ENCODE assay signal across 26 mouse cellular contexts in the genomic region with DNA sequence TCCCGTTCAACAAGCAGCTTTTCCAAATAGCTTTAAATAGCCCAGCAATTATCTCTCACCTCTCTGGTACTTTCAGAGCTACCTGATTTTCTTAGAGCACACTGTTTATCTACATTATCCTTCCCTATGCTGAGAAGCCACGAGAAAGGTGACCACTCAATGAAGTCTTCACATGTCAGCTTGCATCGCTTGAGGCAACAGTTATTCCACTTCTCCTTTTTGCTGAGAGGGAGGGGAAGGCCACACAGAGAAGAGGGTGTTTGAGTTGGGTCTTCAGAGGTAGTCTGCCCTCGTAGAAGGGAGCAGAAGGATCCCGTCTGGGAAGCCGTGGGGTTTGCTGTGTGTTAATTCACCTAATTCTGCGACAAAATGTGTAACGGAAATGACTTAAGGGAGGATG.
DNase-seq lines count a peak whose midpoint lies in the region; ATAC-seq and TF ChIP-seq lines count a peak whose summit lies in the region.
"Had no signal": no experiment of that assay in that cellular context is flagged by ENCODE, and none has a peak within 500 bp of the region (broad histone marks: within the 10 kb centered on the region; RNA-seq: fewer than 3 reads in every experiment).

No protein-coding gene starts in this region.

- H3K27ac ChIP-seq in CH12.LX (ENCODE audit: insufficient read depth, low read depth) (no peak overlapping the region), MEL (ENCODE audit: control insufficient read depth, low read depth, low read length) (peak overlapping the region; percentile 65)
- H3K27ac ChIP-seq in liver, embryonic 11.5 days (ENCODE audit: low read depth, low read length): no peak overlapping the region
- H3K27ac ChIP-seq: forebrain, embryonic 10.5 days; forebrain, embryonic 13.5 days; heart, adult 2 months; heart, embryonic 10.5 days; heart, embryonic 13.5 days; hindbrain, embryonic 10.5 days; hindbrain, embryonic 13.5 days; intestine, embryonic 15.5 days had no signal

- H3K27me3 ChIP-seq in CH12.LX (replicated peaks) (no peaks in the 10 kb centered on the region), MEL (ENCODE audit: control insufficient read depth in 1 of 2, insufficient read depth in 2 of 2, low read length in 2 of 2) (no peaks in the 10 kb centered on the region; a peak in 1 of 4 replicates)
- H3K27me3 ChIP-seq in liver, embryonic 11.5 days (replicated peaks; ENCODE audit: control insufficient read depth, insufficient read depth, low read length): no peaks in the 10 kb centered on the region
- H3K27me3 ChIP-seq: forebrain, embryonic 13.5 days; heart, embryonic 13.5 days; hindbrain, embryonic 13.5 days; intestine, embryonic 15.5 days had no signal

- in situ Hi-C loops in CH12.LX (cut with MboI; ENCODE audit: low pct_ligation_motif_present, low pct_unique_long_range_greater_than_20kb, low sequenced_read_pairs): no loop called here

- intact Hi-C loops in heart, postnatal 25 days (cut with DNase I): loop anchor here (10.0 kb wide), 1 partner anchor 104 kb away; a partner anchor contains a TSS

- TF ChIP-seq POLR2A in CH12.LX (IDR thresholded peaks at IDR 0.05; ENCODE audit: low read depth, low read length): no peak
- no peak for TF ChIP-seq POLR2A in MEL (IDR thresholded peaks at IDR 0.05; ENCODE audit: control insufficient read depth in 1 of 2, insufficient read depth in 1 of 2, low read depth in 1 of 2, low read length in 2 of 2, poor library complexity in 1 of 2)

- H3K4me1 ChIP-seq in CH12.LX (ENCODE audit: control insufficient read depth in 1 of 2, insufficient read depth in 2 of 2) (peaks cover 9 to 36% of the 10 kb centered on the region in 2 experiments; a peak in 3 of 4 replicates), MEL (ENCODE audit: control insufficient read depth in 1 of 2, insufficient read depth in 2 of 2, low read length in 2 of 2) (peaks cover 2 to 11% of the 10 kb centered on the region in 2 experiments; a peak in 2 of 4 replicates)
- H3K4me1 ChIP-seq in liver, embryonic 11.5 days (replicated peaks; ENCODE audit: control insufficient read depth, insufficient read depth, low read length): no peaks in the 10 kb centered on the region
- H3K4me1 ChIP-seq: intestine, embryonic 15.5 days had no signal

- DNase-seq in CH12.LX (ENCODE audit: extremely low read depth) (peak; percentile 19), MEL (ENCODE audit: low read depth, low spot score) (peak; percentile 64)
- no peak for DNase-seq in Muller cell, postnatal 12 days (ENCODE audit: inconsistent ontology term)
- no peak for DNase-seq in liver, embryonic 11.5 days (ENCODE audit: low spot score)
- DNase-seq in heart, postnatal 25 days (ENCODE audit: low spot score): no peak
- DNase-seq in adrenal gland, postnatal 36 days: no peak
- DNase-seq: adrenal gland, adult 2 months; adrenal gland, postnatal 14 days; cerebellum, adult 11-12 months; cerebellum, adult 8-10 months; cerebellum, postnatal 10 days; cerebellum, postnatal 36 days; forebrain, postnatal 0 days; gastrocnemius, postnatal 25 days; heart, adult 2 months; heart, postnatal 14 days had no signal

- TF ChIP-seq EP300 in CH12.LX (IDR thresholded peaks at IDR 0.05; ENCODE audit: low read length) (no peak), MEL (IDR thresholded peaks at IDR 0.05; ENCODE audit: low read depth in 1 of 2, low read length in 2 of 2) (no peak)

- TF ChIP-seq RAD21 in CH12.LX (IDR thresholded peaks at IDR 0.05; ENCODE audit: low read depth, low read length) (no peak), MEL (IDR thresholded peaks at IDR 0.05; ENCODE audit: low read depth, low read length) (no peak)

- dilution Hi-C loops in CH12.LX (cut with MboI; ENCODE audit: extremely low pct_ligation_motif_present, extremely low pct_unique_long_range_greater_than_20kb, low sequenced_read_pairs): no loop called here

- ATAC-seq in granulocyte monocyte progenitor cell, adult 5-6 weeks (replicated peaks; ENCODE audit: poor library complexity, severe bottlenecking): peak; percentile 41
- peak; percentile 40 for ATAC-seq in megakaryocyte progenitor cell, adult 5-6 weeks (replicated peaks; ENCODE audit: poor library complexity)
- no peak for ATAC-seq in liver, embryonic 11.5 days (replicated peaks; ENCODE audit: low FRiP score)
- ATAC-seq: forebrain, embryonic 13.5 days; forebrain, postnatal 0 days; hindbrain, embryonic 16.5 days; intestine, embryonic 15.5 days had no signal

- WGBS in liver, embryonic 11.5 days: 62% methylated on average over 8 of the region's 8 CpGs

- TF ChIP-seq CTCF in CH12.LX (conservative IDR thresholded peaks at IDR 0.05 in 1 of 2, IDR thresholded peaks at IDR 0.05 in 1 of 2; ENCODE audit: low read depth in 2 of 2, low read length in 2 of 2): no peak
- TF ChIP-seq CTCF in MEL (IDR thresholded peaks at IDR 0.05 in 2 of 3, conservative IDR thresholded peaks at IDR 0.05 in 1 of 3; ENCODE audit: control insufficient read depth in 1 of 3, insufficient read depth in 1 of 3, low read depth in 2 of 3, low read length in 3 of 3, poor library complexity in 1 of 3, severe bottlenecking in 1 of 3): no peak

- H3K9me3 ChIP-seq in CH12.LX (replicated peaks; ENCODE audit: low read length) (no peaks in the 10 kb centered on the region), MEL (replicated peaks; ENCODE audit: insufficient read depth, low read length) (no peaks in the 10 kb centered on the region)
- no peaks in the 10 kb centered on the region for H3K9me3 ChIP-seq in liver, embryonic 11.5 days (ENCODE audit: control insufficient read depth, low read length)
- H3K9me3 ChIP-seq: forebrain, embryonic 10.5 days; forebrain, embryonic 13.5 days; heart, embryonic 10.5 days; heart, embryonic 13.5 days; hindbrain, embryonic 10.5 days; hindbrain, embryonic 13.5 days; intestine, embryonic 15.5 days had no signal

- no peak overlapping the region for H3K4me3 ChIP-seq in CH12.LX (replicated peaks in 1 of 3; ENCODE audit: low read depth in 2 of 3, low read length in 2 of 3, poor library complexity in 1 of 3)
- peak overlapping the region in 1 of 2 experiments; percentile 39; a peak in 2 of 4 replicates for H3K4me3 ChIP-seq in MEL (ENCODE audit: control insufficient read depth in 1 of 2, insufficient read depth in 1 of 2, low read depth in 2 of 2, low read length in 2 of 2)
- no peak overlapping the region for H3K4me3 ChIP-seq in liver, embryonic 11.5 days (ENCODE audit: low read depth, low read length)
- H3K4me3 ChIP-seq: forebrain, embryonic 10.5 days; forebrain, embryonic 13.5 days; heart, adult 2 months; heart, embryonic 10.5 days; heart, embryonic 13.5 days; hindbrain, embryonic 10.5 days; hindbrain, embryonic 13.5 days; intestine, embryonic 15.5 days had no signal

- H3K36me3 ChIP-seq in CH12.LX (replicated peaks in 1 of 2; ENCODE audit: control insufficient read depth in 1 of 2, insufficient read depth in 1 of 2, low read length in 1 of 2) (peaks cover 0 to 5% of the 10 kb centered on the region in 2 experiments), MEL (ENCODE audit: control insufficient read depth in 1 of 2, insufficient read depth in 2 of 2, low read length in 2 of 2) (peaks cover 0 to 8% of the 10 kb centered on the region in 2 experiments; a peak in 2 of 4 replicates)
- H3K36me3 ChIP-seq in liver, embryonic 11.5 days (ENCODE audit: control insufficient read depth, insufficient read depth, low read length): no peaks in the 10 kb centered on the region
- H3K36me3 ChIP-seq: forebrain, embryonic 10.5 days; heart, embryonic 10.5 days; heart, embryonic 13.5 days; hindbrain, embryonic 10.5 days; hindbrain, embryonic 13.5 days; intestine, embryonic 15.5 days had no signal

- no peak overlapping the region for H3K4me2 ChIP-seq in CH12.LX (ENCODE audit: insufficient read depth, low read depth, poor library complexity, severe bottlenecking)
- no peak overlapping the region for H3K4me2 ChIP-seq in liver, embryonic 11.5 days
- H3K4me2 ChIP-seq: forebrain, embryonic 13.5 days; heart, embryonic 13.5 days; hindbrain, embryonic 13.5 days; intestine, embryonic 15.5 days had no signal

- H3K9ac ChIP-seq in CH12.LX (ENCODE audit: insufficient read depth, low read depth) (no peak overlapping the region), MEL (ENCODE audit: control insufficient read depth, low read depth, low read length, poor library complexity, severe bottlenecking) (peak overlapping the region; percentile 31)
- no peak overlapping the region for H3K9ac ChIP-seq in liver, embryonic 11.5 days (ENCODE audit: low read depth, low read length)
- H3K9ac ChIP-seq: forebrain, embryonic 13.5 days; forebrain, postnatal 0 days; heart, embryonic 13.5 days; hindbrain, embryonic 13.5 days; intestine, embryonic 15.5 days had no signal

- no peaks in the 10 kb centered on the region for H3K79me2 ChIP-seq in CH12.LX (replicated peaks; ENCODE audit: control insufficient read depth, extremely low read depth, insufficient read depth, poor library complexity, severe bottlenecking)
- H3K79me2 ChIP-seq in MEL (ENCODE audit: control insufficient read depth, insufficient read depth, low read length, poor library complexity): no peaks in the 10 kb centered on the region; the same call in 1 of the 2 replicates

TF ChIP-seq in CH12.LX, 34 proteins besides CTCF, POLR2A, EP300 and RAD21:
- TF ChIP-seq ZC3H11A (IDR thresholded peaks at IDR 0.05; ENCODE audit: low read depth, low read length): no peak
- TF ChIP-seq MAZ (IDR thresholded peaks at IDR 0.05; ENCODE audit: low read depth, low read length): no peak
- TF ChIP-seq ZNF384 (IDR thresholded peaks at IDR 0.05; ENCODE audit: low read depth, low read length): no peak
- TF ChIP-seq MEF2A (IDR thresholded peaks at IDR 0.05; ENCODE audit: borderline replicate concordance, low read depth, low read length): no peak
- TF ChIP-seq ELF1 (IDR thresholded peaks at IDR 0.05; ENCODE audit: low read depth, low read length): no peak

TF ChIP-seq in MEL, 35 proteins besides CTCF, POLR2A, EP300 and RAD21:
- no peak for TF ChIP-seq MEF2A (IDR thresholded peaks at IDR 0.05; ENCODE audit: extremely low read depth, insufficient replicate concordance, low read depth, low read length, poor library complexity, severe bottlenecking)
- TF ChIP-seq SMC3 (IDR thresholded peaks at IDR 0.05; ENCODE audit: low read depth, low read length): no peak
- TF ChIP-seq KAT2A (conservative IDR thresholded peaks at IDR 0.05; ENCODE audit: low read depth, low read length): no peak
- no peak for TF ChIP-seq MAX (IDR thresholded peaks at IDR 0.05; ENCODE audit: low read length)
- TF ChIP-seq TCF12 (IDR thresholded peaks at IDR 0.05; ENCODE audit: low read depth, low read length): 0 out of 2 replicates have a peak, but pooled peaks have one; percentile 8

Comparison
In these comparisons a context has a peak if more than half of its experiments do, and no peak if none do; other contexts are left out.
1. DNase-seq: peak in CH12.LX (single experiment) and MEL (single experiment); none in Muller cell, postnatal 12 days (single experiment), liver, embryonic 11.5 days (single experiment), heart, postnatal 25 days (single experiment) and adrenal gland, postnatal 36 days (0 of 2).